Mouse (Mus musculus): ENCODE measurements at regions not wholly inside any gene's neighbourhood (a gene's known extent, or its start where the extent isn't known, plus 50 kb on each side); places are given as distances from the start of the nearest gene placed in this dataset.

GRCm38 (mm10) chr6:70714239-70714638, 77.8 kb downstream of the Rpia start:
- DNase-seq = peak; percentile 51 to 70

GRCm38 (mm10) chr6:70713665-70714064, 78.4 kb downstream of the Rpia start:
- no peak for DNase-seq

- DNase-seq = no peak
Measured at GRCm38 (mm10) chr6:70713118-70713517, 78.9 kb downstream of the Rpia start.

DNA sequence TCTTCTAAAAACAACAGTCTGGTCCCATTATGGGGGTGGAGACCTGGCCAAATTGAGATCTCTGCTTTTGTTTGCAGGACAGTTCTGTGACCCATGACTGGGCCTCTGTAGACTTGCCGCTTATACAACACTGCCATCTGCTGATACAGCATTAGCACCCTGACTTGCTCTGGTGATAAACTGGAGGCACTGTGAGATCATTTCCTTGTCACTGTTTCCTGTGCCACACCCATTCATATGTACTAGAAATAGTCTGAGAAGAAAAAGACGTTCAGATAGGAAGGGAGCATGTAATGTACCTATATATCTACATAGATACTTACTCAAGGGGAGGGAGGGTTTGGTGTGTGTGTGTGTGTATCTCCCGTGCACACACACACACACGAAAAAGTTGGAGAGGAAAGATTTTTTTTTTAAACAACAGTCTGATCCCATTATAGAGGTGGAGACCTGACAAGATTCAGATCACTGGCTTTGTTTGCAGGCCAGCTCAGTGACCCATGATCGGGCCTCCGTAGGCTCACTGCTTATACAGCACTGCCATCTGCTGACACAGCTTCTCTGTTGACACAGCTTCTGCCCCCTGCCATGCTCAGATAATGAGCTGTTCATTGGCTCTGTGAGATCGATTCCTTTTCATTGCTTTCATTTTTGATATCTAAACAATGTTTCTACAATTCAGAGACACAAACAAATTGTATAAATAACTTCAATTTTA, 82.5 kb downstream of the Rpia start:
- peak in 1 of 2 experiments; percentile 40 for DNase-seq

- no peak for DNase-seq
Measured at GRCm38 (mm10) chr6:70695596-70695995, 96.4 kb downstream of the Rpia start.

All from thymus, adult 18-20 months (tissue).